Mouse (Mus musculus): Measurements from ENCODE around the gene Epb41.

Gene Epb41

DNA sequence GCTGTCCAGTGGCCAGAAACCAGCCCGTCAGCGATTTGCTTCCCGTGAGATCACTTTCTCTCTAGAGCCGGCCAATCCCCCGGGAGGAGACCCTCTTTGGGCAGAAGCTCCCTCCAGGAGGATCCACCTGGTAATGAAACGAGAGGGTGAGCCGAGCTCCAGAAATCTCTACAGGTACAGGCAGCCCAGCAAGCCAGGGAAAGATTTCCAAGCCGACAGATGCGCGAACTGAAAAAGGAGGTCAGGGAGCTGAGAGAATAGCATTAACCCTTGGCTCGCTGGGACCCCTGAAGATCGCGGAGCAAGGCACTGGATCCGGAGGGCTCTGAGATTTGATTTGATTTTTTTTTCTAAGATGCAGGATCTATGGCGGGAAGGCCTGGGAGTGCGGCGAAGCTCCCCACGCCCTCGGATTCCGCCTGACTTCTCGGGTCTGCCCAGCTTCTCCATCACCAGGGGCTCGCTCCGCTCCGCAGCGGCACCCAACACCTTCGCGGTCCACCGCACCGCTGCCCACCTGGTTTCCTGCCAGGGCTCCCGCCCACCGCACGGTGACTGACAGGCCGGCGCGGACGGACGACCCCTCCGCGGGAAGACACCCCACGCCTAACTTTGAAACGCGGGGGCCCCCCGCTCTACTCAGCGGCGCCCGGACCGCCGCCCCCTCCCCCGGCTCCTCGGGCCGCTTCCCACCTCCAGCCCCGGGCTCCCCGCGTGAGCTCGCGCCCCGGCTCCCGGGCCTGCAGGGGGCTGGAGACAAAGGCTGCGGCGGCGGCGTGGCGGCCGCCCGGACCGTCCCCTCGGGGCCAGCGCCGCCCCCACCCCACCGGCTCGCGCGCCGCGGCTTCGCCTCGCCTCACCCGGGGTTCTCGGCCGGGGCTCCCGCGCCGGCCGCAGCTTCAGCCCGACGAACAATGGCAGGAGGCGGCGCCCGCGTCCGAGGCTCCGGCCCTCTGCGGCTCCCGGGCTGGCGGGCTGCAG lies 26.8 kb downstream of the Epb41 start:
- peak; percentile 39 to 76 for DNase-seq (ENCODE audit: inconsistent age in 2 of 2, low spot score in 1 of 2)

DNA sequence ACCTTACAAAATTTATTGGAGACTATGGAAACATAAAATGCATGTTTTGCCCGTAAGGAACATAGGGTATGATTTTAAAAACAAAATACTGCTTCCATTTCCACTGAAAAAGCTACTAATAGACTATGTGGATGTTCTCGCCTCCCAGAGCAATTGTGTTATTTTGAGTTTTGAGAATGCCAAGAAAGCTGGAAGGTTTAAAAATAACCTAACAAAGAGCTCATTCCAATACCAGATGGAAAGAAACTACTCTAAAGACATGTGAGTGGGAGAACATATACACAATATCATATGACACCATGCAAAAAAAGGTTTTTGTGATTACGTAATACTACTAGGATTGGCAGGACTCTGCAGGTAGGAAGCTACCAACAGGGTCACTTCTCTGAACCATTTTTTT lies 31.4 kb downstream of the Epb41 start:
- DNase-seq (ENCODE audit: inconsistent age in 2 of 2, low spot score in 1 of 2) = no peak

DNA sequence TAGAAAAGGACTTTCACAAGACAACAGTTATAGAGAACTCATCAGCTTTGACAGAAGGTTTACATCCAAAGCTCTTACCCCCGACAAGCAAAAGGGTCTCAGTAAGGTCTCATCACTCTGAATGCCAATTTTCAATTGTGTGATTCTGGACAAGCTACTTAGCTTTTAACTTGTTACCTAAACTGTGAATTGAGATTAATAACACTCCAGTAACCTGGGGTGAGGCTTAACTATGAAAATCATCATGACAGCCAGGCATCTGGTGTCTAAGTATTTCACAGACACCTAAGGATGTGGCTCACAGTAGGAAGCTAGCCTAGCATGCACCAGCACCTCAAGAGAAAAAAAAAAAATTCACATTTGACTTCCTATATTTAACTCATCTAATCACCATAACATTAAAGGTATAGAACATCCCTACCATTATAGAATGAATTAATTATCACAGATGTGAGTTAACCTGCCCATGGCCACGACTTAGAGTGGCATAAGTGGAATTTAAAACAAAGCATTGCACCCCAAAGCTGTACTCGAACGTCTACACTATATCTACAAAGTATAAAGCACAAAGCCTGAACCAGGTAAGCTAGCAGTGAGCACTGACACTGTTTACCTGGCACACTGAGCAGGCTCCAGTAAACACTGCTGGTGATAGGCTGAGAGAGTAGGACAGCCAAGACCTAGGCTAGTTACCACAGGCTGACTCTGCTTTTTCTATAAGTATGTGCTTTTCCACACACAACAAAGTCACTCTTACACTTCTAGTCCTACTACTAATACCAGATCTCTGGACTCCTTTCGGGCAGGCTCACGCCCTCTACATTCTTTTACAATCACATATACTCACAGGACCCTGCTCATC lies 33.4 kb downstream of the Epb41 start:
- no peak for DNase-seq (ENCODE audit: inconsistent age in 2 of 2, low spot score in 1 of 2)

DNA sequence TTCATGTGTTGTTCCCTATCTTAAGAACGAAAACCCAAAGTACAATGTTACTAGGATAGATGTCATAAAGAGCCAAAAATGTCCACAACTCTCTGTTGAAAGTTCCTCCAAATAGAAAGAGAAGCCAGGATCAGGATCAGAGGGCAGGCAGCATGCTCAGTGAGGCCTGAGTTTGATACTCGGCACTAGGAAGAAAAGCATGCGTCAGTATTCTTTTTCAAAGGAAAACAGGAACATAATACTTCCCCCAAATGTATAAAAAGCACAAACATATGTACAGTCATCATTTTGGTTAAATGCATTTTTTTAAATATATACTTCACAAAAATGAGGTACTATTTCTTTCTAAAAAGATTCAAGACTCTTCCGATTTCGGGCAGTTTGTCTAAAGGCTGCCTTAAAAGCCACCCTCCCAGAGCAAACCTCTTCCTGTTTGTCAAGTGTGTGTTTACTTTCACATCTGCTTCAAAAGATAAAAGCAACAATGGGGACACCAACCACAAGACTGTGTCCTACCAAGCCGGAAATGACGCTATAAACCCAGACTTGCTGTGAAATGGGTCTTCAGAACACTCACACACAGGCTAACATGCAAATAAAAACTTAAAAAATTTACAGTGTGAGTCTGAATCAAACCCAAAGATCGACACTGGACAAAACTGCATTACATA lies 35.0 kb downstream of the Epb41 start:
- peak in 1 of 2 experiments; percentile 50 for DNase-seq (ENCODE audit: inconsistent age in 2 of 2, low spot score in 1 of 2)

DNA sequence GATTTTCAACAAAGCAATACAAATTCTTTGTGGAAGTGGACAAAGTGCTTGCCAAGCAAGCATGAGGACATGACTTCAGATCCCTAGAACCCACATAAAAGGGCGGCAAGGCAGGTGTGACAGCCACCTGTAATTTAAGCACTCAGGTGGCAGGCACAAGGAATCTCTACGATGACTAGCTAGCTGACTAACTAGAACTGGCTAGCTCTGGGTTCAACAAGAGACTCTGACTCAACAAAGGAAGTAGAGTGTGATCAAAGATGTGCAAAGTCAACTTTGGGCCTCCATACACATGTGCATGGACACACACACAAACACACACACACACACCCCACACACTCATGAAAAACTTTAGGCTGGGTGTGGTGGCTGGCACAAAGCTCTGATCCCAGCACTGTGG lies 35.6 kb downstream of the Epb41 start:
- no peak for DNase-seq (ENCODE audit: inconsistent age in 2 of 2, low spot score in 1 of 2)

DNA sequence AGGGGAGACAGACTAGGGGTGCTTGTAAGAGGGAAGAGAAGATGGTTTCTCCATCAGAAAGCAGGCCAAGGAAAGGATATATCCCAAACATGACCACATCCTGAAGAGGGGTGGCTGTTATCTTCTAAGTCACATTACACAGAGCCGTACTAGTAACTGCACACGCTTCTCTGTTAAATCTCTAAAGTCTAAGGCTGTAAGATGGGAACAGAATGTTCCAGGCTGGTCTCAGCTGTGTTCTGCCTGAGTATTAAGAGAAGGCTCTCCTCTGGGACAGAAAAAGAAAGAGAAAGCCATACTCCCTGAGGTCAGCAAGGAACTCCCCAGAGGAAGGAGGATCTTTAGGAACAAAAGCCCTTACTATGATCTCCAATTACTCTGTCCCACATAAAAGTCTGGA lies 36.3 kb downstream of the Epb41 start:
- DNase-seq (ENCODE audit: inconsistent age in 2 of 2, low spot score in 1 of 2) = no peak

DNA sequence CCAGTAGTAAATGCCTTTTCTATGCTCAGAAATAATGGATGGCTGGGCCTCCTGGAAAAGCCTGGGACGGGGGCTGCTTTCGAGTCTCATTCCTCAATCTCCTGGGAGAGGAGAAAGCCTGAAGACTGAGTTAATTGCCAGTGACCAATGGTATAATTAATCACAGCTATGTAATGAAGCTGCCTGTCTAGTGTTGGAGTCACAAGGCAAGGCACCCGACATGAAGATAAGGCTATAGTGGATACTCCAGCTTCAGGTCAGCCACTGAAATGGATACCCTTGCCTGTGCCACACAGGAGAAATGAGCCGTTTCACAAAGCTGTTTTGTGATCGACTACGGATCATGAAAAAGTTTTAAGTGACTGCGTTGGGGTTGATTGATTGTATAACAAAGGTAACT lies 37.1 kb downstream of the Epb41 start:
- DNase-seq (ENCODE audit: inconsistent age in 2 of 2, low spot score in 1 of 2) = no peak

DNA sequence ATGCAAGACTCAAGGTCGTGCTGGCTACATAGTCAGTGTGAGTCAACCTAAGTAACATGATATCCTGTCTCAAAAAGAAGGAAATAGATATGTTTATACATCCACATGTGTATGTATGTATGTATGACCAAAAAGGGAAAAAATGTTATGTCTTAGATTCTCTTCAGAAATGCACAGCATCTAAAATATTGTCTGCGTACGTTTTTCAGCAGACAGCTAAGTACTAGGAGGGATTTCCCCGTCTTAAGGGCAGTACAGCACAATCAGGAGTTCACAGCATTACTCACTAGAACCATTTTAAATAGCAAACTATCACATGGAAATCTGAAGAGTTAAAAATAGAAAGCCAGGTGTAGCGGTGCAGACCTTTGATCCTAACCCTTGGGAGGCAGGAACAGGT lies 38.0 kb downstream of the Epb41 start:
- no peak for DNase-seq (ENCODE audit: inconsistent age in 2 of 2, low spot score in 1 of 2)

DNA sequence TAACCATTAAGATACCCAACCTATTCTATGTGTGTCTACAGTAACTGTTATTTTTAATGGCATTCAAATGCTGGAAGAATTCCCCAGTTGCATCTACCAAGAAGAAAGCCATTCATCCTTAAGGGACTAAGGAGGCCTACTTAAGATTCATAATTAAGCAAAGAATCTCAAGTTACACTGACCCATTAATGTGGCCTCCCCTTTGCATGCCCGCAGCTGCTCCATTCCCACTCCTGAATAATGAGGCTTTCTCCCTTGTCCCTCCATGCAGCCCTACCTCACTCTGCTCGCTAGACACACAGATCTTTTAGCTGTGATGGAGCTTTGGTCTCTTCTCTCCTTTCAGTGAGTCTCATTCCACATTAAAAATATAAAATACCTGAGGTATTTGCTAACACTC lies 40.9 kb downstream of the Epb41 start:
- no peak for DNase-seq (ENCODE audit: inconsistent age in 2 of 2, low spot score in 1 of 2)

DNA sequence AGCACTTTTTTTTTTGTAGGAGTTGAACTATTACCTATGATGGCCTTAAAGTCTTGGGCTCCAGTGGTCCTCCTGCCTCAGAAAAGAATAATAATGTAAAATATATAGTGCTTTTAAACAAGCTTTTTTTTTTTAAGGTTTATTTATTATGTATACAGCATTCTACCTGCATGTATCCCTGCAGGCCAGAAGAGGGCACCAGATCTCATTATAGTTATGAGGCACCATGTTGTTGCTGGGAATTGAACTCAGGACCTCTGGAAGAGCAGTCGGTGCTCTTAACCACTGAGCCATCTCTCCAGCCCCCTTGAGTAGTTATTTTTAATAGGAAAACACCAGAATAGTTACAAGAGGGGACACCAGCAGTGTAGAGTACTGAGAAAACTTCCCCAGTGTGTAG lies 41.9 kb downstream of the Epb41 start:
- peak in 1 of 2 experiments; percentile 48 for DNase-seq (ENCODE audit: inconsistent age in 2 of 2, low spot score in 1 of 2)

DNA sequence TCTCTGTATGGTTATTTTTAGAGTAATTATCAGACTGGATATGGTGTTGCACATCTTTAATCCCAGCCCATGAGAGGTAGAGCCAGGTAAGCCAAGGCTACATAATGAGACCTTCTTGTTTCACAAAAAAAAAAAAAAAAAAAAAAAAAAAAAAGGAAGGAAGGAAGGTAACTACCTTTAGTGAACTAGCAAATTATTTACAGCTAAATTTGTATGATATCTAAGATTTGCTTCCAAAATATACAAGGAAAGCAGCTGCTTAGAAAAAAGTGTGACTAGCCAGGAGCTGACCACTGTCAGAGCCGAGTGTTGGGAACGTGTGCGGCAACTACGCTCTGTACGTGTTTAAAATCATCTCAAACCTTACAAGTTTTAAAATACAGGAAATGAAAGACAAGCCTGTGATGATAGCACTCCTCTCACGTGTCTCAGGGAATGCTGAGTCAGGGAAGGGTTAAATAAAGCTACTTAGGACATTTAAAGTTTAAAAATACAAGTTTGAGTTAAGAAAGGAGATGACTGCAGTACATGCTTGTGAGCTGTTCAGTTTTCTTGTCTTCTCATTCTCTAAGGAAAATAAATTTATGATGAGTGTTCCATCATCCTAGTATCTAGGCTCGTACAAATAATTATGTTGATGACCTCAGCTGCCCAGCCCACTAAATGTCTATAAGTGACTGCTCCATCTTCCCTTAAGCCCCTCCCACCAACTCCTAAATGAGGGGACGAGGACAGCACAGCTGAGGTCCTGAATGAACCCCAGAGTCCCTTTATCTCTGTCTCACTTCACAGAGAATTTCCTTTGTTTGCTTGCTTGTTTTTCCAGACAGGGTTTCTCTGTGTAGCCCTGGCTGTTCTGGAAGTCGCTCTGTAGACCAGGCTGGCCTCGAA lies 45.0 kb downstream of the Epb41 start:
- no peak for DNase-seq (ENCODE audit: inconsistent age in 2 of 2, low spot score in 1 of 2)

DNA sequence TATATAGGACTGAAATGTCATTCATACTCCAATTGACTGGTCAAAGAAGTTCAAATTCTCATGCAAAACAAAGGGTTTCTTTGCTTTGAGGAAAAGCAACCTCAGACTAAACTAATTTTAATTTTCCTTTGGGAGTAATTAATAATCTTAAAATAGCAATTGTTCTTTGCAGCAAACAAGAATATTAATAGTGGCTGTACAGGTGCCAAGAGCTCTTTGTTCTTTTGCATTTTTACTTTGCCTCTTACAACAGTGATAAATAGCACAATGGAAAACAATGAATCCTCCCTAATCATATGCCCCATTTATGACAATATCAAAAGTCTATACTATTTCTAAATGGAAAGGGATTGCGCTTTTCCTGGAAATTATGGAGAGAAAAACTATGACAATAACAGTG lies 47.3 kb downstream of the Epb41 start:
- DNase-seq (ENCODE audit: inconsistent age in 2 of 2, low spot score in 1 of 2) = no peak

DNA sequence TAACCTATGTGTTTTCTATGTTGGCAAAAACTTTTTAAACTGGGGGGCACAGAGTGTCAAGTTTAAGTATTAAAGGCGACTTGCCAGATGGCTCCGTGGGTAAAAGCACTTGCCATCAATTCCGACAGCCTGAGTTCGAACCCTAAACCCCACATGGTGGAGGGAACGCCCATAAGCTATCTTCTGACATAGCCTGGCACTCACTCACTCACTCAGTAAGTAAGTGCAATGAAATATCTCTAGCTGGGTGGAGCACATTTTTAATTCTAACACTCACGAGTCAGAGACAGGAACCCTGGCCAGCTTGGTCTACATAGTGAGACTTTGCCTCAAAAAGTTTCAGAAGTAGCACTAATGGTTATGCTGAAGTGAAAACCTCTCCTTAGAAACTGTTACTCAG lies 48.0 kb downstream of the Epb41 start:
- no peak for DNase-seq (ENCODE audit: inconsistent age in 2 of 2, low spot score in 1 of 2)

DNA sequence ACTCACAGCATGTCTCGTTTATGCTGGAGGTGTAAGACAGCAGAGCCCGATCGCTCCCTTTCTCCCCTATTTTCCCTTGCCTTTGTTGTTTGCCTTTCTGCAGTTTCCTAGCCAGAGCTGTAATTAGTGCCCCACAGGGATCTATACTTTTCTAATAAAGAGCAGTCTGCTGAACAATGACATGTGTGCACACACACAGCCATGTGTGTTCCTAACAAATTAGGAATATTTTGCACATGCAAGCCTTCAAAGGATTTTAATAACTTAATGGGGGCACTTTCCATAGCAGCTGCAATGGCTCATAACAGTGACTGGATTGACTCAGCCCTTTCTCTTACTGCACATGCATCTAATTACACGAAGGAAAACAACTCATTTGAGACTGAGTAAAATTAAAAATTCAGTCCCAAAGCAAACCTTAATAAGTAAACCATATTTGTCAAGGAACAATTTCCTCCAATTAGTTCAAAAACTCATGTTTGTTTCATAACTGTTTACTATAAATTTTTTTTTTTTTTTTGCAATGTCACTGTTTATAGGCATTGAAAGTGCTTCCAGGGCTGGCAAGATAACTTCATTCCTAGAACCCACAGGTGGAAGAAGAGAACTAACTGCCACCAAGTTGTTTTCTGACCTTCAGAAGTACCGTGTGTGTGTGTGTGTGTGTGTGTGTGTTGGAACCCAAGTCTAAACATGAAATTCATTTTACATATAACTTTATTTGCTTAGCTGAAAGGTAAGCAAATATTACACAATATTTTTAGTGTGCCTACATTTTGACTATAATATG lies 49.2 kb downstream of the Epb41 start:
- DNase-seq (ENCODE audit: inconsistent age in 2 of 2, low spot score in 1 of 2) = no peak

DNA sequence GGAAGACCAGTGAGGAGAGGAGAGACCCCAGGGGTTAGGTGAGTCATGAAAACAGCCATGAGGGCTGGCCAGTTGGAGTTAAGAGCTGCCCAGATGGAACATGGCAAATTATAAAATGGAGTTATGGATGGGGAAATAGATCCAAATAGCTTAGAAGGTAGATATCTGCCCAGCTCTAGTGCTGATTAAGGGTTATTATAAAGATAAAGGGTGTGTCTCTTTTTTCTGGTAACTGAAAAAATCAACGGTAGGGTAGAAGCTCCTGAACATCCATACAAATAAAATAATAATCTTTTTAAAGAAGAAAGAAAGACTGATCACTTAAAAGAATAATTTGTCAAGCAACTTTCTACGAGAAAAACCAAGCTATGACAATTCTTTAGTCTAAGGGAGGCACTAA lies 49.9 kb downstream of the Epb41 start:
- no peak for DNase-seq (ENCODE audit: inconsistent age in 2 of 2, low spot score in 1 of 2)

DNA sequence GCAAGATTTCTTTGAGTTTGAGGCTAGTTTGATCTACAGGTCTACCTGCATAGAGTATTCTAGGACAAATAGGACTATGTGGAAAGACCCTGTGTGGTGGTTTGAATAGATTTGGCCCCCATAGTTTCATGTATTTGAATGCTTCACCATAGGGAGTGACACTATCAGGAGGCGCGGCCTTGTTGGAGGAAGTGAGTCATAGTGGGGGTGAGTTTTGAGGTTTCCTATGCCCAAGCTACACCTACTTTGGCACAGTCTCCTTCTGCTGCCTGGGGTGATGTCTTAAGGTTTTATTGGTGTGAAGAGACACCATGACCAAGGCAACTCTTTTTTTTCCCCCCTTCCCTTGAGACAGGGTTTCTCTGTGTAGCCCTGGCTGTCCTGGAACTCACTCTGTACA lies 51.3 kb downstream of the Epb41 start:
- no peak for DNase-seq (ENCODE audit: inconsistent age in 2 of 2, low spot score in 1 of 2)

DNA sequence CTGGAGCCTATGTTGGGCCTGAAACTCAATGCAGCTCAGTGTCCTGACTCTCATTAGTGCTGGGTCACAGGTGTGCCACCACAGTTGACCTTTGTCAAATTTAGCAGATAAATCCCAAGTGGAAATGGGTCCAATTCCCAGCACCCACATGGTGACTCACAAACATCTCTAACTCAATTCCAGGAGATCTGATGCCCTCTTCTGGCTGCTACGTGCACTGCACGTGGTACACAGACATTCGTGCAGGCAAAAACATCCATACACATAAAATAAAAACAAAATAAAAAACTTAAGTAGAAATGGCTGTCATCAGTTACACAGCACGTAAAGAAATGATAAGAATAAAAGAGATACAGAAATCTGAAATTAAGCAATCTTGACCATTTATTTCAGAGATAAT lies 52.5 kb downstream of the Epb41 start:
- no peak for DNase-seq (ENCODE audit: inconsistent age in 2 of 2, low spot score in 1 of 2)

DNA sequence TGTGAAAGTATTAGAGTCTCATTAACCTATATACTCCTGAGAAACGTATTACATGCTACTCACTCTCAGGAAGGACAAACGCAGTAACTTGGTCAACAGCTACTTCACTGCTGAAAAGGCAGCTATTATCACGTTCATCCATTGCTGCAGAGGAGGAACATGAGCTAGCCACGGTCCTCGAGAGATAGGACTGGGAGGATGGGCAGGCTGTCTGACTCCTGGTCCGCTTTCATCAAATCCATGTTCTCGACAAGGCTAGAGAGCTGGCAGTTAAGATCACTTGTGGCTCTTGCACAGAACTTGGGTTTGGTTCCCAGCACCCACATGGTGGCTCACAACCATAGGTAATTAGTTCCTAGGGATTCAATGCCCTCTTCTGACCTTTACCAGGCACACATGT lies 53.2 kb downstream of the Epb41 start:
- DNase-seq (ENCODE audit: inconsistent age in 2 of 2, low spot score in 1 of 2) = no peak

DNA sequence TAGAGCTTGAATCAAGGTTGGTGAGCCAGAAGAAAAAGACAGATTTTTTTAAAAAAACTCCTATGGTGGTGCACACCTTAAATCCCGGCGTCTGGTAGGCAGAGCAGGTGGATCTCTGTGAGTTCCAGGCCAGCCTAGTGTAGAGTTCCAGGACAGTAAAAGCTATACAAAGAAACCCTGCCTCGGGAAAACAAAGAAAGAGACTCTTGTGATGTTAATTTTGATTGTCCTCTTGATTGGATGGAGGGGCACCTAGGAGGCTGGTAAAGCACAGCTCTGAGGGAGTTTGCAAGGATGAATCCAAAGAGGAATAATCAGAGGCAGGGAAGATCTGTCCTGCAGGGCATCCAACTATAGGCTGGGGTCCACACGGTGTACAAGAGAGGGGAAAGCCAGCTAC lies 56.6 kb downstream of the Epb41 start:
- DNase-seq (ENCODE audit: inconsistent age in 2 of 2, low spot score in 1 of 2) = no peak

DNA sequence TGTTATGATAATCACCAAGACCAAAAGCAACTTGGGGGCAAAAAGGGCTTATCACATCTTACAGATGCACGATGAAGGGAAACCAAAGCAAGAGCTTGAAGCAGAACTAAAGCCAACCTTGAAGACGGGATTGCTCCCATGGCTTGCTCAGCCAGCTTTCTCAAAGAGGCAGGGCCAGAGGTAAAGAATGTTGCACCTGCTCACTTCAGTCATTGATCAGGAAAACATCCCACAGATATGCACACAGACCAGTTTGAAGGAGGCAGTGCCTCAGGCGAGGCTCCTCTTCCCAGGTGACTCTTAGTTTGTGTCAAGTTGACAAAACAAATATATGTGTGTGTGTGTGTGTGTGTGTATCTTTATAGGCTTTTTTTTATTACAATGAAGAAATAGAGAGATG lies 59.7 kb downstream of the Epb41 start:
- DNase-seq (ENCODE audit: inconsistent age in 2 of 2, low spot score in 1 of 2) = peak in 1 of 2 experiments; percentile 41
